Mouse (Mus musculus) lung, postnatal 4 days (tissue): Measurements from ENCODE around the gene Dennd1b.
A peak's percentile ranks its signal among the peaks of the same experiment; 100 is the strongest.

ENCODE experiments used
- DNase-seq, 2 experiments: peaks; one replicate each; pipeline ENCODE4 v3.0.0; 2021

The Dennd1b gene

DNA sequence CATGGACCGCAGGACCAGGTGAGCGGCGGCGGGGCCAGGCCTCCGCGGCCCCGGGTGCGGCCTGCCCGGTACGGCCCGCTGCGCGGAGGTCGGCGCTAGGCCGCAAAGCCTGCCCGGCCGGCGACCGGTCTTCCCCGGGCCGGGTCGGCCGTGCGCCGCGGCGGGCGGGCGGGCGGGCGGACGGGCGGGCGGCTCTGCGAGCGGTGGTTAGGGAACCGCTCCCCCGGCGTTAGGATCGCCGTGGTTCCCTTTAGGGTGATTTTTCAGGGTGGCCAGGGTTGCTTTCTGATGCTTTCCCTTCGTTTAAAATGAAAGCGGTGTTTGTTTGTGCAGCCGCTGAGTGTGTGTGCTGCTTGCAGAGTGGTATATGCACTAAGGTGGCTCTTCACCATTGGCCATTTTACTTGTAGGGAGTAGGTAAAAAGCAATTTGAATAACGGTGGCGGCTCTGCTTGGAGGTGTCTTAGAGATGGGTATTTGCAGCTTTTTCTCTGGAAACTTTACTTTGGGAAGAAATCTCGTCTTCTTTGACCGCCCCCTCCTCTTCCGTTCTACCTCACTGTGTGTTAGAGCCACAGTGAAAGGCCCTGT, 728 bp downstream of the Dennd1b start:
- DNase-seq, result peak; percentile 51 to 72

DNA sequence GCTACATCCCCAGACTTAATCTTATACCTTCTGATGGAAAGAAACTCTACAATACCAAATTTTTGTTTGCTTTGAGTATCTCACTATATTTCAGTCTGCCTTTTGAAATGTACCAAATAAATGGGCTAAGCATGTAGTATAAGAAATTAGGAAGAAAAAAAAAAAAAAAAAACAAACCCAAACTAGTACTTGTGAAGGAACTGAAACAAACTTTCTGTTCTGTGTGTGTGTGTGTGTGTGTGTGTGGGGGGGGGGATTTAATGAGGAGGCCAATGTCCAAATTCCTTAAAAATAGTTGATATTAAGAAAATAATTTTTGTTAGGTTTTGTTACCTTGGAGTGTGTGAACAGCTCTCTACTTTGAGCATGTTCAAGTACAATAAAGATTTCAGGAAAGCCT, 1.8 kb downstream of the Dennd1b start:
- no peak for DNase-seq

DNA sequence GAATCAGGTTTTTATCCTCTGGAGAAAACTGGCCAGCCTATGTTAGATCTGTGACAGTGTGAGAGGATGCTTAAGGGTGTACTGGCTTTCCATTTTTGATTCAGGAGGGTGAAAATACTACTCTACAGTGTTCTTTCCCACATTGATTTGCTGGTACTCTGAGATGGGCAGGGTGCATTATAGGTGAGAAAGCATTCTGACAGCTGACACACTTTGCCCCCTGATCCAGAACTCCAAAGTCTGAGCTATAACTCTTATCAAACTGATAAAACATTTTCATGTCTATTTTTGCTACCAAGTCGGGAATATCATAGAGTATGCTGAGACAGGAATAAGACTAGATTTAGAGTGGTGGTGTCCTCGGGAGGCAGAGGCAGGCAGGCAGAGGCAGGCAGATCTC, 2.3 kb downstream of the Dennd1b start:
- DNase-seq, result no peak

DNA sequence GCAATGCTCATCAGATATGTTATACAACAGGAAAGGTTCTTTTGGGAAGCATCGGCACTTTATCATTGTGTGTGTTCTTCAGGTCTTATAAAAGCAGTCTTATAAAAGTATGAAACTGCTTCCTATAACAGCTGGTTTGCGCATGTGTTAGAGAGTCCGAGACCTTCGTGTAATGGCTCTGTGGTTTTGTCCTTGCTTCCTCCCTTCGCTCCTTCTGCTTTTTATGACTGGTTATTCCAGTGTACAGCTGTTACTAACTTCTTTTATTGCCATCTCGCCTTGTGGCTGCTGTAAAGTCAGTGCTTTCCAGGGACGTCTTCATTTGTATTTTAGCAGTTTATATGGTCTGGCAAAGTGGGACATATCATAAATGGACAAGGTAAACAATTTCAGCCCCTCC, 4.2 kb downstream of the Dennd1b start:
- DNase-seq, result no peak

DNA sequence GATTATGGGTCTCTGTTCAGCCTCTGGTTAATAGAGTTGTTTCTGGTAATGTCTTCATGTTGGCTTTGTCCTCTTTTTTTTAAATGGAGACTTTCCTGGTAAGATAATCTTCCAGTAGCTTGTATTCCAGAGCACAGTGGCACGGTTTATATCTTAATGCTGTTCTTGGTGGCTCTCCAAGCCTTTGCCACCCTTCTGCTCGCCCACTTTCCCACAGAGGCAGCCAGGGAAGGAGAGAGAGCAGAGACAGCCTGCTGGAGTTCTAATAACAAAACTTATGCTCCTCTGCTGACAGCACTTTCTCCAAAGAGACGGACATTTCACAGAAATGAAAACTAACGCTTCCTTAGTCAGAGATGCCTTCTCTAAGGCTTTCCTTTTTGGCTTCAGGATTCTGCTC, 6.8 kb downstream of the Dennd1b start:
- DNase-seq, result no peak

DNA sequence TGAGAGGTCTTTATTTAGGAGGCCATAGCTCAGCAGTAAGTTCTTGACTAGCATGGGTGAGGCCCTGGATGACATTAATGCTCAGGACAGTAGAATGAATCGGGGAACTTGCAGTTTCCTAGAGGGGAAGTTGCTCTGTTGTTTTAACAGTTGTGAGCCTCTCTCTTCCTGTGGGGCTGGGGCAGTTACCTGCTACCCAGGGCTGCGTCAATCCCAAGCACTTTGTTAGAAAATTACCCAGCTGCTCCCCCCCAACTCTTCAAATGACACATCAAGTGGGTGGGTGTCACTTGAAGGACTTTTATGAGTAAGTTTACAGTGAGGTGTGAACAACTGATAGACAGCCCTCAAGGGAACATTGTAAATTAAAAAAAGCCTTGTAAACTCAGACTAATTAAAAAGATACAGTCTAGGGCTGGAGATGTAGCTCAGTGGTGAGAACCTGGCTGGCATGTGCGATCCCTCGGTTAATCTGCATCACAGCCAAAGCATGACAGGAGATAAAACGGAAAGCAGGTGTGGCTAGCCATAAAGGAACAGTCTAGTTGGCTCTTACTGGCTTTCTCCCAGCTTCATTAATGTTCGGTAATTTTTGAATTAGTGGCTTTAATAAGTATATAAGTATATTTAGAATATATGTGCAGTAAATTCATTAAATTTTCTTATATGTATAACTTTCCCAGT, 10.4 kb downstream of the Dennd1b start:
- DNase-seq, result no peak

DNA sequence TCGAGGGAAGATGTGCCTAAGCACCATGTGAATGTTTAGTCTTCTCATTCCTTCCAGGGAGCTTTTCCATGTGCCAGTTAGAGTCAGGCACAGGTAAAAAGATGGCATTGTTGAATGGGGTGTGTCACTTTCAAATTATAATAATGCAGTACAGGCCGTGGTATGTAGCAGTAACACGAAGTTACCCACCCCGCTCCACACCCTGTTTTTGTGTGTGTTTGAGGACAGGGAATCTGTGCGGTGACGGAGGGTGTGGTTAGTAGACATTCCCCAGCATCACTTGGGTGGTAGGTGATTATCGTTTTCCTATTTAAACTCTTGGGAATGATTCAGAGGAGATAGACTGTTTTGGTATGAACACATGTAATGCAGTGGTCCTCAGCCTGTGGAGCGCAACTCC, 11.6 kb downstream of the Dennd1b start:
- no peak for DNase-seq

DNA sequence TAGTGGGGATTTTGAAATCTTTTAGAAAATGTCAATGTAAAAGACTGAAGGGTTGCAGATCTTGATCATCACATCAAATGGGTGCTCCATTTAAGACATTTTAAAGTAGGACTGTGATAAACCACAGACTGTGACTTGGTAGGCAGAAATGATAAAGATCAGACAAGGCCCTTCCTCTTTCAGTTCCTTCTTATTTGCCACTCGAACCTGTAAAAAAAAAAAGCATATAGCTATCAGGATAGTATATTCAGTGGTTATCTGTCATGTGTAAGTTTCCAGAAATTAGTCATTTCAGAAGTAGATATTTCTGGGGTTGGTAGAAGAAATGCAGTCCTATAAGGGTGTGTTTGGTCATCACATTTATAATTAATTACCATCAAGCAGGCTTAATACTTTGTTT, 12.7 kb downstream of the Dennd1b start:
- DNase-seq, result no peak

DNA sequence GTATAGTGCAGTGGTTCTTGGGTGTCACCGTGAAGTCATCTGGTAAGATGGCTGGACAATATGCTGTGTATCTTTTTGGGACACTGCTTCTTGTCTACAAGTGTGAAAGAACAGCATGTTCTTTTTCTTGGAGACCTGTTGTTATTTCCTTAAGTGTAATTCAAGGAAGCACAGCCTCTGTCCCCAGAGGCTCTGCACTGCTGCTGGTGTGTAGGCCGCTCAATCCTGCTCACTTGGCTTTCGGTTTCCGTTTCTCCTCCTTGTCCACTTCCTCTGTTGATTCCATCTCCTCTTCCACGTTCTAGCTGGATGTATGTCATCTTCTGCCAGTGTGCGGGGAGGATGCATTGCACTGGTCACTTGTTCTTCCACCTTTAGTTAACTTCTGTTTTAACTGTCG, 19.0 kb downstream of the Dennd1b start:
- DNase-seq, result no peak

DNA sequence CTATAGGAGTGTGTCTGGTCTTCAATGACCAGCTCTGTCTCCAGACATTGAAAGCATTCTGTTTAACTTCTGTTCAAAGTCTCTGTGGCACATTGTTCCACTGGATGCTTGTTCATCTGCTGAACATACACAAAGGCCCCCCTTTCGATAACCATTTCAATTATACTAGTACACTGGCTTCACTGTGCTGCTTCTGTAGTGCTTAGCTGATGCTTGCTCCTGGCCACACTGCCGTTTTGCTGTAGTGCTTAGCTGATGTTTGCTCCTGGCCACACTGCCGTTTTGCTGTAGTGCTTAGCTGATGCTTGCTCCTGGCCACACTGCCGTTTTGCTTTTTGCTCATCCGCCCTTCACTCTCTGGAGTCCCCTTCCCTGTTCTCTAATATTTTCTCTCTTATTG, 19.4 kb downstream of the Dennd1b start:
- DNase-seq, result no peak

DNA sequence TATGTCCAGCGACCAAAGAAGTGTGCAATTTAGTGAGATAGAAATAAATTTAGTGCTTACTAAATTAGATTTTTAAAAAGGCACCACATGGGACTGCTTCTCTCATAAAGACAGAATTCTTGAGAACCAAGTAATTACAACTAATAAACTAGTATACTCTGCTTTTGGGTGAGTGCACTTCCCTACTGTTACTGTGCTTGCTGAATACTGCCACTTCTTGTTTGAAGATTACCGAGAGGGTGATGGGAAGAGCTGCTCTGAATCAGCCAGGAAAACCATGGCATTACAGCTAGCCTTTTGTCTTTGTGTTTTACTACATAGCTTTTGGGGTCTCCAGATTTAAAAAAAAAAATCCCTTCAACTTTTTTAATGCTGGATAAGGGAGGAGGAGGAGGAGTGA, 19.8 kb downstream of the Dennd1b start:
- DNase-seq, result no peak

DNA sequence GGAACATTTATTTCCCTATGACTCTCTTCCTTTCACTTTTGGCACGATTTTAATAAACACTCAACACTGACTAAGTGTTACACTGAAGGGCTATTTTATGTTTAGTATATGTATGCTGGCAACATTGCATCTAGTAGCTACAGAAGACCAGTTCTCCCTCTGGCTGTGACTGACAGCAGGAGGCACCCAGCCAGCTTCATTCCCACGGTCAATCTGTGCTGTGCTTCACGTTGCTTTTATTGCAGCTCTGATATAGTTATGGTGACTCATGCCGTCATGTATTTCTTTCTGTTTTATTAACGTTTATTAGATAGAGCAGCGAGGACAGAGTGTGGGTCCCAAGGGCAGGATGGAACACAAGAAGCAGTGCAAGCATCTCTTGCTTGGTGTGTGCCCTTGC, 20.2 kb downstream of the Dennd1b start:
- DNase-seq, result peak in 1 of 2 experiments; percentile 46

DNA sequence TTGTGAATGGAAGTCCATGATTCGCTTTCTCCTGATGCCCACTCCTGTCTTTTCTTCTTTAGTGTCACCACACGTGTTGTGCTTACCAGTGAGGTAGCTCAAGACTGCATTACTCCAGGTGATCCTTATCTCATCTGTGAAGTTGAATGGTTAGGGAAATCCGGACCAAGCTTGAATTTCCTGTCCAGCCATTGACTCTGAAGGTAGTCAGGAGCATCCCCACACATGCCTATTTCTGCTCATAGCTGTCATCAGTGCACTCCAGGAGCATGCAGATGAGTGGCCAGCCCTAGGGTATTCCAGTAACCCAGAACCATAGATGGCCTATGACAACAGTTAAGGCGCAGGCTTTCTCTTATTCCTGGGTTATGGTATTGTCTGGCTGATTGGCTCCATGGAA, 20.9 kb downstream of the Dennd1b start:
- DNase-seq, result no peak

DNA sequence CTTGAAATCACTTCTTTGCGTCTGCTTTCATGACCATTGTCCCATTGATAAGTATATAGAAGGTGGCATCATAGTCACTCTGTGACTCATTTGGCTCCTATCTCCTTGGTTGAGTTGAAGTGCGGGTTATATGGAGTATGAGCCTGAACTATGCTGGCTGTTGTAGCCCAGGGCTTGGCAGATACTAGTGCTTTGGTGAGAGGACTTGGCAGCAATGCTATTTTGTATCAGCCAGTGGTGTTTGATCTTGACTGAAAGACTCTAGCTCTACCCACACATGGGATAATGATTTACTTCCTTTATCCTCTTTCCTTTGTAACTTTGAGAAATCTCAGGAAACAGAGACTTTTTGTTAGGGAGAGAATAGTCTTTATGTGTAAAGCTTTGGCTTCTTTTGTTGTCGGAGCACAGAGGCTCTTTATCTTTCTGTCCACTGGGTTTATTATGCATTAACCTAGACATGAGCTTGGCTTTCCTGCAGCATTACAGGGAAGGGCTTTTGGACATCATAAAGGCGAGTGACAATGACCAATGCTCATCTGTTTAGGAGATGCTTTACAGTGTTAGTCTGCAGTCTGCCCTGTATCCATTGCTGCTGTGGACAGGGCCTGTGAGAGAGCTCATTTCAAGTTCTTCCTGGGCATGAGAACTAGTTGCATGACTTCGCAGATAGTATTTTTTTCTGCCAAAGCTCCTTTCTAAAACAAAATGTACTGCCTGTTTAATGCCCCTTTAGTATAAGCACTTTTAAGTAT, 29.3 kb downstream of the Dennd1b start:
- DNase-seq, result no peak

DNA sequence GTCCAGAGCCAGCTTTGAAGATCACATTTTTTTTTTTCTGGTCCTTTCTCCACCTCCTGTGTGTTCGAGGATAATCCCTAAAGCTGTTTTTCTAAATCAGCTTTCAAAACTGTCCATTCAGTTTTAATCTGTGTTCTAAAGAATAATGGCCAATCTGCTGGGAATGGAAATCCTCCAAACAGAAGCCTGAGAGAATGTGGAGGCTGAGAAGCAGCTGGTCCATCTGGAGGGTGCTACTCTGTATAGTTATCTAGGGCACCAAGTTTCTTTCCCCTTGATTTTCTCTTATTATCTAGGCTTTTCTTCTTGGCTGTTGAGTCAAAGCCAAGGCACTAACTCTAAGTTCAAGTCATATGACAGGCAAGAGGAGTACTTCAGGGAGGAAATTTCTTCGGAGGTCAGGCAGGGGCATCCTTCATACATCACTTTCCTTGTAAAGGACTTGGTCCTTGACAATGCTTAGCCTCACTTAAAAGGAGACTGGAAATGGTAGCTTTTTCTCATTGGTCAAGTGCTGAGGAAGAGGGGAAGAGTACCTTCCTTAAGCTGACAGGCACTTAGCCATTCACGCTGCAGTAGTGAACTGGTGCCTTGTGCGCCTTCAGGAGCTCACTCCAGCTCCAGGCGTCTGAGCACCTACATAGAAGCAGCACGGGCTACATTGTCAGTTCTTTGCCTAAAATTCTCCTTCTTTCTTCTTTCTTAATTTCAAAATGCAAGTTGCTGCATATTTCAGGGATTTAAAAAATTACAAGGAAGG, 32.6 kb downstream of the Dennd1b start:
- DNase-seq, result no peak

DNA sequence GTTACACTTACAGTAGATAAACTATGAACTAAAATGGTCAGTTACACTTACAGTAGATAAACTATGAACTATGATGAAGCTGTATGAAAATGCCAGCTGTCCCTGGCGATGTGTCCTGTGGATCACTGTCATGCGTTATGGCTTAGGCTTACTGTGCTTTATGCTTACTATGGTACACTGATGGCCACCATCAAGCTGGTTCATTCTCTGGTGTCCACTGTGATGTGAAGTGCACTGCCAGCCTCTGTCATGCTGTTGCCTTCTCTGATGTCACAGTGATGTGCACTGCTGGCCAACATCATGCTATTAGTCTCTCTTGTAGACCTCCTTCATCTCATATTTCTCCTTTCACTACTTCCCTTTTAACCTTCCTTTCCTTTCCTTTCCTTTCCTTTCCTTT, 33.4 kb downstream of the Dennd1b start:
- DNase-seq, result no peak

DNA sequence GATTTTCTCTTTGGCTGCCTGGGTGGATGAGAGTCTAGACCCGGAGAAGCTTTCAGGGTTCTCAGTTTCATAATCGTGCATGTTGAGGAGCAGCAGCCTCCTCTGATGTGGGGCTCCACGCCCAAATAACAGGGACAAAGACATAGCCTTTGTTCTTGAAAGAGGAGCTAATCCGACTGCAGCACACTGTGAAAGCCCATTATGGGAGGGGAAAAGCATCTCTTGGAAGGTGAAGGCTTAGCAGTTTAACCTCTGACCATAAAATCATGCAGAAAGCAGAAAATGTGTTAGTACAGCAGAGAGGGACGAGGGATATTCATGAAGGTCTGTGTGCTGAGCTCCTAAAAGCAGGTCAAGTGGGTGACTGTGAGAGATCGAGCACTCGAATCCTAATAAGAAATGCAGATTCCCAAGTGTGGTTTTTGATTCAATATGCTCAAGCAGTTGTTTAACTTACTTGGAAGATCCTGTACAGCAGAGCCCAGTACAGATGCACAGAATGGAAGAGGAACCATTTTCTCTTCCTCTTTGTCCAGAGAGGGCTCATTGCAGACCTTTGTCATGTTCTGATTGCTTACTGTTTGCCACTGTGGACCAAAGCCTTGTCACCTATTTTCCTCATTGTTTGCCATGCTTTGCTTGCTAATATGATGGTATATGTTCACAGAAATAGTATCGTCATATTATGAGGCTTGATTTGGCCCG, 37.6 kb downstream of the Dennd1b start:
- no peak for DNase-seq

DNA sequence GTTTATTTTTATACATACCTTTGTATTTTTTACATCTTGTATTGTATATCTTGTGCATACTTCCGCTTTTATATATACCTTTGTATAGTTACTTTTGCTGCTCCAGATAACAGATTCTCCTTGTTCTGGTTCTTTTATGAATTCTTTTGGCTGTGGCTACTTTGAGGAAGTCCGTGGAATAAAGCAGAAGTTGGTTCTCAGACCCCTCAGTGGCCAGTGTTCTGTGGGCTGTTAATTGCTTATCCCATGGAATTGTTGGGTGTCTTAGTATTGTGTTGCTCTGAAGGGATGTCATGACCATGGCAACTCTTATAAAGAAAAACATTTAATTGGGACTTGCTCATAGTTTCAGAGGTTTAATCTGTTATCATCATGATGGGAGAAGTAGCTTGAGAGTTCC, 40.3 kb downstream of the Dennd1b start:
- no peak for DNase-seq

DNA sequence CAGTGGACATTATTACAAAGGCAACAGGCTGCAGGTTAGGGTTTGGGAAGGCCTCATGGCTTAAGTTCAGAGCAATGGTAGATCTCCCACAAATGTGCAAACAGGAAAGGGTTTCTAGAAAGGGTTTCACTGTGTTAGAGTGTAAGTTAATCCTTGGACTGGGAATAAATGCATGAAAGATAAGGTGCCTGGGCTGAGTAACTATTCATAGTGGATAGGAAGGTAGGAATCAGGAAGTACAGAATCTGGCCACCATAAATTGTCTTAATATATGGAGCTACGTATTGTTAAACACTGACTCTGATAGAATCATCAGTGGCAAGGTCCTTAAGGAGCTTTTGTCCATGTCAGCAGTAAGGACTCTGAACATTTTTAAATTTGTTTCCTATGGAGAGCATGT, 42.8 kb downstream of the Dennd1b start:
- no peak for DNase-seq

DNA sequence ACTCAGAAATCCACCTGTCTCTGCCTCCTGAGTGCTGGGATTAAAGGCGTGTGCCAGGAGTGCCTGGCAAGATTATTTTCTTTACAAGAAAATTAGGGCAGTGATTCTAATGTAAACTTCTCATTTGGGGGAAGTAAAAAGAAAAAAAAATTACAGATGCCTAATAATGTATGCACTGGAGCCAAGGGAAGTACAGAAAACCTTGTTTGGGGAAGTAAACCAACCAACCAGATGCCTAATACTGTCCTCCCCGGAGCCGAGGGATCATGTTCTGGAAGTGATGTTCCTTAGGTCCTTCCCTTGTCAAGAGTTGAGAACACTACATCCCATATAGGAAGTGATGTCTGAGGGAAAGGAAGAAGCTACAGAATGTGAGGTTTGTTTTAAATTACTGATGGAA, 44.2 kb downstream of the Dennd1b start:
- DNase-seq, result no peak

DNA sequence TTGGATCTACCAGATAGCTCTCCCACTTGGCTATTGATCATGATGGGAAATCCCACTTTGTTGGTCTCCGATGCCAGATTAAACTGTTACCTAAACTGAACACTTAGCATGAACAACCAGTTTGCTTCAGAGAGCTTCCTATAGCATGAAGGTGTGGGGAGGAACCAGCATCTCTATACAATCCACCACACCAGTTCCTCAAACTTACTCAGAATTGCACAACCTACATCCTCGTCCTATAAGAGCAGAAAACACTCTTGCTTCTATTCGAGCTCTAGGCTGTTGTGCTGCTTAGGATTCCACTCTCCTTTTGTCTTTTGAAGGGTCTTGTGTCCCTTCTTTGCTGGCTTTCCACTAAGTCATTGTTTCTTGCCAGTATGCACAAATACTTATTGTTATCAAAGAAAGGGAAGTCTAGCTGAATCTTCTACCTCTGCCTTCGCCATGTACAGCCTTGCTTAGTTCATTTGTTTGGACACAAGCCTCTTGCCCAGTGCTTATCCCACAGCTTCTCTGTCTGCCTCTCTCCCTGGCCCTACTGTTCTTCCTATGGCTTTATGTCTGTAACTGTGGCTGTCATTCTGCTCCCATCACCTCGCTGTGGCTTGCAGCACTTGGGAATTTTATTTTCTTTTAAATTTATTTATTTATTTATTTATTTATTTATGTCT, 52.0 kb downstream of the Dennd1b start:
- DNase-seq, result no peak

DNA sequence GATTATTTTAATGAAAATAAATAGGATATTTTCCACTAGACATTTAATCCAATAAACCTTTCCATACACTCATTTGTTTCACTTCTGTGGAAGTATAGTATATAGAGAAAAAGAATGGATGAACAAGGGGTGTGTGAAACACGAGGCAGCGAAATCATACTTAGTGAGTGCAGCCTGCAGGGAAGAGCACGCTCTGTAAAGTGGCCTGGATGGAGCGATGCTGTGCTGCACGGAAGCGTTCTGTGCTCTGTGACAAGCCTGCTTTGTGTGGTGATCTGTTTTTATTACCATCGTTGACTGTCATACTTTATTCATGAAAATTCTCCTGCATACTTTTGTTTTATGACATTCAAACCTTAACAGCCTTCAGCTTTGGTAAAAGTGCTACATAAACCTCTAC, 58.1 kb downstream of the Dennd1b start:
- DNase-seq, result no peak
